Mouse (Mus musculus): ENCODE results near the gene Atp6v0d1. TPM values are rescaled to one million over a fixed set of nuclear protein-coding genes. Genes with fewer than 3 reads are reported as not detected.

The Atp6v0d1 gene
- total RNA-seq, 2 experiments from 2014 or later, result 103 to 113 TPM

DNA sequence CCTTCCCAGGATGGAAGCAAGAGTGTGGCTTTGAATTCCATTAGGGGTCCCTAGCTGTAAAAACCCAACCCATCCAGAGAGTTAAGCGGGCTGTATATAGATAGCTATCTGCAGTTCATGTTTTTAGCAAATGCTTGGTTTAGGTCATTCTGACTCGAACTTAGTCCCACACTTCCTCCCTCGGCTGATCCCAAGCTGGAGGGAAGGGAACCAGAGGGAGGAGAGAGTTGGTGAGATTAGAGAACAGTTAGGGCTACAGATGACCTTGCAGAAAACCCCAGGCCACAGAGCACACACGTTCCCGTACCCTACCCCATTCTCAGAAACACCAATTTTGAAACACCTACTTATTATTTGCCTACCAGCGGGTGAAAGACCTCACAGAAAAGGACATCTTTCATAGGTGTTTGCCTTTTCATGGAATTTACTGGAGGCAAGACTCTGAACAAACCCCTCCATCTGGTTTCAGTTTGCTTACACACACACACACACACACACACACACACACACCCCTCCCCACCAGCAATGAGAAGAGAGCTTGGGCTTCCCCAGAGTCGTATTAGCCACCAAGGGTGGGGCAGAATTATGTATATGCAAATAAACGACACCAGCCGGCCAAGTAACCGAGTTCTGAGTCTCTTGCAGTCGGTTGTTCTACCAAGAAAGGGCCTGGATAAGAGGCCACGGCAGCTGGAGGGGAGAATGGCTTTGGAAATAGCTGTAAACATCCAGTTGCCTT lies 55.7 kb downstream of the Atp6v0d1 start:
- DNase-seq (ENCODE audit: low spot score in 2 of 2), result no peak

- DNase-seq (ENCODE audit: low spot score in 2 of 2), result no peak
Measured at GRCm38 (mm10) chr8:105508758-105509157, 57.1 kb downstream of the Atp6v0d1 start.

GRCm38 (mm10) chr8:105506977-105507376 lies 58.9 kb downstream of the Atp6v0d1 start:
- no peak for DNase-seq (ENCODE audit: low spot score in 2 of 2)

DNA sequence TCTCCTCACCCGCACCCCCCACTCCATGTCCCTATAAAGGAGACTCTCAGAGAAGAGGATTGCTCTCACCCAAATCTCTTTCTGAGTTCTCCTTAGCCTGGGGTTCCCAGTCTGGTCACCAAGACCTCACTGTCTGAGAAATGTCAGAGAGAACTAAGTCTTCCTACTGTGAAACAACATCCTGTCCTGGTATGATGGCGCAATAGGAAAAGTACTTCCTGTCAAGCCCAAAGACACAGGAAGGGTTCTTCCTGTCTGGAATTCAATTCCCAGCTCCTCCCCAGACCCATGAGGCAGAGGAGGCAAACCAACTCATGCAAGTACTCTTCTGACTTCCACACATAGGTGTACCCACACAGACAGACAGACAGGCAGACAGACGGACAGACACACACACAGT lies 61.2 kb downstream of the Atp6v0d1 start:
- no peak for DNase-seq (ENCODE audit: low spot score in 2 of 2)

DNA sequence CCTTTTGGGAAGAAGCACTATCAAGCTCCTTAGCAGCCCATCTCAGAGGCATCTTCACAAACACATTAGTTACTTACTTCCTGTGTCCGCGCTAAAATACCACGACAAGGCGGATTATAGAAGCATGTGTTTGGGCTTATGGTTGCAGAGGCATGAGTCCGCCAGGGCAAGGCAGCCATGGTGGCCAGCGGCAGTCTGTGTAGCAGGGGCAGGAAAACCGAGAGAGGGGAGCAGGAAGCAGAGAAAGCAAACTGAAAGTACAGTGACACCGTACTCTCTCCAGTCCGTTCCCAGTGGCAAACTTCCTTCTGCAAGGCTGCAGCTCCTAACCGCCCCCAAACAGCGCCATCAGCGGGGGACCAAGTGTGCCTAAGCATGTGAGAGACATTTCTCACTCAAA lies 66.1 kb downstream of the Atp6v0d1 start:
- no peak for DNase-seq (ENCODE audit: low spot score in 2 of 2)

- peak; percentile 72 to 85 for DNase-seq (ENCODE audit: low spot score in 2 of 2)
Measured at GRCm38 (mm10) chr8:105496439-105497180, 69.2 kb downstream of the Atp6v0d1 start, which contains the start of gene Zdhhc1. TSS of gene Zdhhc1 (minus strand) at chr8:105496902.

GRCm38 (mm10) chr8:105495350-105496302 lies 70.2 kb downstream of the Atp6v0d1 start:
- no peak for DNase-seq (ENCODE audit: low spot score in 2 of 2)

- no peak for DNase-seq (ENCODE audit: low spot score in 2 of 2)
Measured at GRCm38 (mm10) chr8:105494566-105494965, 71.3 kb downstream of the Atp6v0d1 start.

- no peak for DNase-seq (ENCODE audit: low spot score in 2 of 2)
Measured at GRCm38 (mm10) chr8:105493495-105493894, 72.4 kb downstream of the Atp6v0d1 start.

DNA sequence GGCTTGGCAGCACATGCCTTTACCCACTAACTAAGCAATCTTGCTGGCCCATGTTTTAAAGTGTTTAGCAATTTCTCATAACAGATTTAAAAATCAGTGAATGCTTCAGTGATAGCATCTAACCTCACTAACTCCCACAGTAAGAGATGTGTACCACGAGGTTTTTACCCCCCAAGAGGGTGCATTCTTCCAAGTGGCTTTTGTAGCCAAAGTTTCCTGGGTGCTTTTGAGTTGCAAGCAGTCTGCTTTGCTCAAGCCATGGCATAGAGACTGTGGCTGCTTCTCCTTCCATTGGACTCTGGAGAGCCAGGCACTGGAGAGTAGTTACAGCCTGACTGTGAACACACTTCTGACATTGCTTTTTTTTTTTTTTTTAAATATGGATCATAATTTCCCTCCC lies 76.6 kb downstream of the Atp6v0d1 start:
- no peak for DNase-seq (ENCODE audit: low spot score in 2 of 2)

GRCm38 (mm10) chr8:105488082-105488481 lies 77.8 kb downstream of the Atp6v0d1 start:
- no peak for DNase-seq (ENCODE audit: low spot score in 2 of 2)

GRCm38 (mm10) chr8:105484392-105484791 lies 81.5 kb downstream of the Atp6v0d1 start:
- DNase-seq (ENCODE audit: low spot score in 2 of 2), result no peak

GRCm38 (mm10) chr8:105484030-105484368 lies 81.8 kb downstream of the Atp6v0d1 start:
- no peak for DNase-seq (ENCODE audit: low spot score in 2 of 2)

DNA sequence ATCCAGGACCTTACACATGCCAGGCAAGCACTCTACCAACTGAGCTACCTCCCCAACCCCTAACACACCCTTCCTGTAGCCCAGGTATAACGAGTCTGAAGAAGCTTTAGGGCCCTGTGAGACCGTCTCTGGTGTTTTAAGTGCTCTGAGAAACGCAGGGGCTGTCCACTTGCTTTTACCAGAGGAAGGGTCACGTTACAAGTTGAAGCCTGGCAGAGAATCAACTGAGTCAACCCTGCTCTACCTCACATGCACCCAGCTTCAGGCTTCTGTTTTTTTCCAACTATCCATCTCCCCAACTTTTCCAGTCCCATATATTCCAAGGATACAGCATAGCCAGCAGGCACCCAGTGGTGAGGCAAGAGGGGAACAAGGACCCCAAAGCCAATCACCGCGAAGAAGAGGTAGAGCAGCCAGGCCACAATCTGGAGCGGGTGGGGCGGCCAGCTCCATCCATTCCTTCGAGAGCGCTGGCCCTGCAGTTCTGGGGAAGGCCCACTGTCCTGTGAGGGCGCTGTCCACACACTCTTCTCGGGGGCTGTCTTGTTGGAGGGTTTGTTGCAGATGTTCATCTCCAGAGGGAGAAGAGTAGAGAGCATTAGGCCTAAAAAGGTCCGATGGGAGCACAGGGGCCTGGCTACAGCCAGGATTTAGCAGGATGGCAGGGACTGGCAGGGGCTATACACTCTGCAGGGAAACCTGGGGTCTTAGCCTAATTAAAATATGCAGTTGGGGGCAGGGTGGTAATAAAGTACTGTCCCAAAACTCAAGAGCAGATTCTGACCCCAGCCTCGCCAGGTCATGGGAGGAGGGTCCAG lies 82.4 kb downstream of the Atp6v0d1 start:
- DNase-seq (ENCODE audit: low spot score in 2 of 2), result no peak

- DNase-seq (ENCODE audit: low spot score in 2 of 2), result no peak
Measured at GRCm38 (mm10) chr8:105482123-105482522, 83.7 kb downstream of the Atp6v0d1 start.

- DNase-seq (ENCODE audit: low spot score in 2 of 2), result no peak
Measured at GRCm38 (mm10) chr8:105481453-105481852, 84.4 kb downstream of the Atp6v0d1 start.

- no peak for DNase-seq (ENCODE audit: low spot score in 2 of 2)
Measured at GRCm38 (mm10) chr8:105481013-105481412, 84.8 kb downstream of the Atp6v0d1 start.

DNA sequence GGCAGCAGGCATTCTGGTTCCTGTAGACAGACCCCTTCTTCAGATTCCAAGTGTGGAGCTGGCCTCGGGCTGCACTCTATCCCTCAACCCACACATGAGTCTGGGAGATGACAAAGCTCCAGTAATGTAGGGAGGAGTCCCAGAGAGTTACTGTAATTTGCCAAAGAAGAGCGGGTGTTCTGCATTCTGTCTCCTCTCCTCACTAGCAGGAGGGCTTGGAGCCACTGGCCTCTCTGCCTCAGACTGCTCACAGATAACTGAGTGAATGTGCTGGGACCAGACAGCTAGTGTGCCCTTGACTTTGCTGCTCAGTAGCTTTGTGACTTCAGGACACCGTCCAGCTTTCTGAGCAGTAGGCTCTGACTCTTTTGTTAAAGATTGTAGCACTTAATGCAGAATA lies 88.1 kb downstream of the Atp6v0d1 start:
- no peak for DNase-seq (ENCODE audit: low spot score in 2 of 2)

- DNase-seq (ENCODE audit: low spot score in 2 of 2), result no peak
Measured at GRCm38 (mm10) chr8:105476628-105477413, 89.0 kb downstream of the Atp6v0d1 start.

GRCm38 (mm10) chr8:105476161-105476560 lies 89.7 kb downstream of the Atp6v0d1 start:
- no peak for DNase-seq (ENCODE audit: low spot score in 2 of 2)

Measured in adrenal gland, postnatal 4 days (tissue).